Mouse (Mus musculus): ENCODE measurements at regions not wholly inside any gene's neighbourhood (a gene's known extent, or its start where the extent isn't known, plus 50 kb on each side); places are given as distances from the start of the nearest gene placed in this dataset.

DNA sequence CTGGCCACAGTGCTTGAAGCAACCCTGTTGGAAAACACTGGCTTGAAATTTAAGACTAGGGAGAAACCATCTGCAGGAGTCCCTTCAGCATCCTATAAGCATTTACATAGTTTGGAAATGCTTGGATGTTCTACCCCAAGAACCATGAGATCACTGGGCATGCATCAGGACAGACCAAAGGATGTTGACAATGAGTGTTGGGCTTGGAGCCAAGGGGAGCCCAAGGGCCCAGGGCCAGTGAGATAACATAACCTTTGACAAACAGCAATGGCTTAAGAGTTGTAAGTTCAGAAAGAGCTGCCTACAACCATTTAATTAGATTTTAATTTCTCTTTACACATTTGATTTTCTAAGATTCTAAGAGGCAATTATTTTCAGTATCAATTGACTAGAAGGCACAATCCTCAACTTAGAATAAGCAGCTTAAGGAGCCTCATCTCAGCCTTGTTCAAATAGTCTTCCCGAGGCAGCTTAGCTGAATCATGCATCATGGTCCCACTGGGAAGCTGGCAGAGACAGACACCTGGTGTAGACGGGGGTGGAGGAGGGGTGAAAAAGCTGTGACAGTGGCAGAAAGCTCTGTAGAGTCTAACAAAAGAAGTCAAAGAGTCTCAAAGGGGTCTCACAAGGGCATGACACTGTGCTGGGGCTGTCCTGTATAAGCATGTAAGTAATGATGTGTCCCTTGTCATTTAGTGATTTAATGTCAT is 462.1 kb downstream of the Fut8 start:
- no peak for DNase-seq (ENCODE audit: low spot score)
- Histone ChIP-seq H3K4me3 (ENCODE audit: low read depth, low read length) (no peak overlapping the region), H3K9me3 (replicated peaks; ENCODE audit: control insufficient read depth, low read length) (no peaks in the 10 kb centered on the region), H3K36me3 (replicated peaks; ENCODE audit: control insufficient read depth, insufficient read depth, low read length) (no peaks in the 10 kb centered on the region), H3K27me3 (ENCODE audit: control insufficient read depth, insufficient read depth, low read length) (no peaks in the 10 kb centered on the region), H3K4me2 (ENCODE audit: low read depth, low read length) (no peak overlapping the region), H3K9ac (replicated peaks; ENCODE audit: low read depth, low read length) (no peak overlapping the region), H3K27ac (ENCODE audit: low read depth) (no peak overlapping the region), H3K4me1 (ENCODE audit: control insufficient read depth, insufficient read depth) (0 out of 2 replicates have a peak, but pooled peaks cover 9% of the 10 kb centered on the region)
- 39% methylated on average over 2 of the region's 2 CpGs for WGBS
- ATAC-seq (ENCODE audit: insufficient read depth, low read depth): no peak
- TF ChIP-seq EP300 (IDR thresholded peaks at IDR 0.05; ENCODE audit: low read depth): no peak

DNA sequence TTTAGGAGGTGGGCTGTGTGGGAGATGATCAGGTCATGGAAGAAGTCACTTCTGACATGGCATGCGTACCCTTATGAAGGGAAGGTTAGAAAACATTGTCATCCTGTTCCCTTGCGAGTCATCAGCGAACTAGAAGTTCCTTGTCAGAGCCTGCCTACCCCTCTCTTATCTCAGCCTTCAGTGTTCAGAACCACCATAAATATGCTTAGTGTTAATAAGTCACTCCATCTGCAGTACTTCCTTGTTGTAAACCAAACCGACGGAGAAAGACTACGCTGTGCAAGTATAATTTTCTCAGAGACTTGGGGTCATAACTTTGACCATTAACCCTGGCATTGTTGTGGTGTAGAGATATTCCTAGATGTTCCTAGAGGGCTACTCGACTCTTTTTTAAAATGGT is 477.6 kb downstream of the Fut8 start:
- Histone ChIP-seq H3K27ac (ENCODE audit: low read depth) (no peak overlapping the region), H3K27me3 (ENCODE audit: control insufficient read depth, insufficient read depth, low read length) (no peaks in the 10 kb centered on the region), H3K4me2 (ENCODE audit: low read depth, low read length) (no peak overlapping the region), H3K4me3 (ENCODE audit: low read depth, low read length) (no peak overlapping the region), H3K36me3 (replicated peaks; ENCODE audit: control insufficient read depth, insufficient read depth, low read length) (no peaks in the 10 kb centered on the region), H3K9me3 (replicated peaks; ENCODE audit: control insufficient read depth, low read length) (no peaks in the 10 kb centered on the region), H3K9ac (replicated peaks; ENCODE audit: low read depth, low read length) (no peak overlapping the region), H3K4me1 (ENCODE audit: control insufficient read depth, insufficient read depth) (no peaks in the 10 kb centered on the region)
- whole genome bisulfite sequencing: 68% methylated on average over 7 of the region's 7 CpGs
- TF ChIP-seq CTCF (IDR thresholded peaks at IDR 0.05; ENCODE audit: low read depth): no peak
- no peak for TF ChIP-seq EP300 (IDR thresholded peaks at IDR 0.05; ENCODE audit: low read depth)
- ATAC-seq (ENCODE audit: insufficient read depth, low read depth): no peak
- DNase-seq (ENCODE audit: low spot score): no peak

DNA sequence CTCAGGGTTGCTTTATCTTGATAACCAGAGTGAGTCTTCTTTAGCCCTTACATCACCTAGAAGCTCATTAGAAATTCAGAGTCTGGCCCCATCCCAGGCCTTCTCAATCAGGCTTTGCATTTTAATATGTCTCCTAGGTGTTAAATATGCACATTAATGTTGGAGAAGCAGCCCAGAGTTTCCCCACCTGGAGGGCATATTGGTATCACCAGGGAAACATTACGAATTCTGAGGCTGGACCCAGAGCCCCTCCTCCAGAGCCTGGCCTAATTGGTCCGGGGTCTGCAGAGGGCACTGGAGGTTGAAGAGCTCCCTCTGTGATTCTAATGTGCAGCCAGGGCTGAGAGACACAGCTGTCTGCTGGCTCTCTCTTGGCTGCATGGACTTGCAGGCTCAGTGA is 478.1 kb downstream of the Fut8 start:
- DNase-seq (ENCODE audit: low spot score): no peak
- 39% methylated on average over 2 of the region's 2 CpGs for WGBS
- no peak for TF ChIP-seq CTCF (IDR thresholded peaks at IDR 0.05; ENCODE audit: low read depth)

GRCm38 (mm10) chr12:77727766-77728165 is 466.3 kb upstream of the Gm6657 start:
- H3K36me3 ChIP-seq (replicated peaks; ENCODE audit: control insufficient read depth, insufficient read depth, low read length): no peaks in the 10 kb centered on the region
- 37% methylated on average over 4 of the region's 4 CpGs for WGBS
- H3K27me3 ChIP-seq (ENCODE audit: control insufficient read depth, insufficient read depth, low read length): no peaks in the 10 kb centered on the region
- no peak for ATAC-seq (ENCODE audit: insufficient read depth, low read depth)
- no peak overlapping the region for H3K4me3 ChIP-seq (ENCODE audit: low read depth, low read length)
- H3K9ac ChIP-seq (replicated peaks; ENCODE audit: low read depth, low read length): no peak overlapping the region
- H3K4me1 ChIP-seq (ENCODE audit: control insufficient read depth, insufficient read depth): no peaks in the 10 kb centered on the region
- DNase-seq (ENCODE audit: low spot score): no peak
- no peak for TF ChIP-seq EP300 (IDR thresholded peaks at IDR 0.05; ENCODE audit: low read depth)
- H3K4me2 ChIP-seq (ENCODE audit: low read depth, low read length): no peak overlapping the region
- H3K27ac ChIP-seq (ENCODE audit: low read depth): no peak overlapping the region
- H3K9me3 ChIP-seq (replicated peaks; ENCODE audit: control insufficient read depth, low read length): peaks cover 2% of the 10 kb centered on the region; the same call in 1 of the 2 replicates

More for the DNA sequence above, 478.1 kb downstream of the Fut8 start:
- Histone ChIP-seq H3K4me1 (ENCODE audit: control insufficient read depth, insufficient read depth) (no peaks in the 10 kb centered on the region), H3K9me3 (replicated peaks; ENCODE audit: control insufficient read depth, low read length) (no peaks in the 10 kb centered on the region), H3K27me3 (ENCODE audit: control insufficient read depth, insufficient read depth, low read length) (no peaks in the 10 kb centered on the region), H3K4me3 (ENCODE audit: low read depth, low read length) (no peak overlapping the region), H3K4me2 (ENCODE audit: low read depth, low read length) (no peak overlapping the region), H3K27ac (ENCODE audit: low read depth) (no peak overlapping the region), H3K36me3 (replicated peaks; ENCODE audit: control insufficient read depth, insufficient read depth, low read length) (no peaks in the 10 kb centered on the region), H3K9ac (replicated peaks; ENCODE audit: low read depth, low read length) (no peak overlapping the region)
- ATAC-seq (ENCODE audit: insufficient read depth, low read depth): no peak

- WGBS: 60% methylated on average over 6 of the region's 6 CpGs
- no peak overlapping the region for H3K9ac ChIP-seq (replicated peaks; ENCODE audit: low read depth, low read length)
- H3K9me3 ChIP-seq (replicated peaks; ENCODE audit: control insufficient read depth, low read length): no peaks in the 10 kb centered on the region
- TF ChIP-seq EP300 (IDR thresholded peaks at IDR 0.05; ENCODE audit: low read depth): no peak
- TF ChIP-seq CTCF (IDR thresholded peaks at IDR 0.05; ENCODE audit: low read depth): no peak
- ATAC-seq (ENCODE audit: insufficient read depth, low read depth) (no peak), DNase-seq (ENCODE audit: low spot score) (no peak)
- no peak overlapping the region for H3K4me2 ChIP-seq (ENCODE audit: low read depth, low read length)
- H3K27ac ChIP-seq (ENCODE audit: low read depth): no peak overlapping the region
- no peaks in the 10 kb centered on the region for H3K4me1 ChIP-seq (ENCODE audit: control insufficient read depth, insufficient read depth)
- H3K27me3 ChIP-seq (ENCODE audit: control insufficient read depth, insufficient read depth, low read length): no peaks in the 10 kb centered on the region
- H3K36me3 ChIP-seq (replicated peaks; ENCODE audit: control insufficient read depth, insufficient read depth, low read length): no peaks in the 10 kb centered on the region
- H3K4me3 ChIP-seq (ENCODE audit: low read depth, low read length): no peak overlapping the region
Measured at GRCm38 (mm10) chr12:77739047-77739760, 454.8 kb upstream of the Gm6657 start.

- H3K4me1 ChIP-seq (ENCODE audit: control insufficient read depth, insufficient read depth): no peaks in the 10 kb centered on the region
- H3K9ac ChIP-seq (replicated peaks; ENCODE audit: low read depth, low read length): no peak overlapping the region
- ATAC-seq (ENCODE audit: insufficient read depth, low read depth) (no peak), DNase-seq (ENCODE audit: low spot score) (no peak)
- no peaks in the 10 kb centered on the region for H3K9me3 ChIP-seq (replicated peaks; ENCODE audit: control insufficient read depth, low read length)
- H3K27me3 ChIP-seq (ENCODE audit: control insufficient read depth, insufficient read depth, low read length): no peaks in the 10 kb centered on the region
- no peak overlapping the region for H3K27ac ChIP-seq (ENCODE audit: low read depth)
- H3K4me3 ChIP-seq (ENCODE audit: low read depth, low read length): no peak overlapping the region
- no peaks in the 10 kb centered on the region for H3K36me3 ChIP-seq (replicated peaks; ENCODE audit: control insufficient read depth, insufficient read depth, low read length)
- no peak for TF ChIP-seq CTCF (IDR thresholded peaks at IDR 0.05; ENCODE audit: low read depth)
- TF ChIP-seq EP300 (IDR thresholded peaks at IDR 0.05; ENCODE audit: low read depth): no peak
- H3K4me2 ChIP-seq (ENCODE audit: low read depth, low read length): no peak overlapping the region
- WGBS: 62% methylated on average over 3 of the region's 3 CpGs
Measured at GRCm38 (mm10) chr12:77742716-77743115, 451.3 kb upstream of the Gm6657 start.

Measured in heart, postnatal 0 days (tissue).